Mouse (Mus musculus) thymus, adult 18-20 months (tissue): ENCODE results near the gene Ncl.
A peak's percentile ranks its signal among the peaks of the same experiment; 100 is the strongest.

Source experiments
- DNase-seq, 2 experiments: peaks; one replicate each; pipeline ENCODE4 v3.0.0; 2022; ENCODE audit warnings: mixed read lengths in 2 of 2

Gene Ncl

DNA sequence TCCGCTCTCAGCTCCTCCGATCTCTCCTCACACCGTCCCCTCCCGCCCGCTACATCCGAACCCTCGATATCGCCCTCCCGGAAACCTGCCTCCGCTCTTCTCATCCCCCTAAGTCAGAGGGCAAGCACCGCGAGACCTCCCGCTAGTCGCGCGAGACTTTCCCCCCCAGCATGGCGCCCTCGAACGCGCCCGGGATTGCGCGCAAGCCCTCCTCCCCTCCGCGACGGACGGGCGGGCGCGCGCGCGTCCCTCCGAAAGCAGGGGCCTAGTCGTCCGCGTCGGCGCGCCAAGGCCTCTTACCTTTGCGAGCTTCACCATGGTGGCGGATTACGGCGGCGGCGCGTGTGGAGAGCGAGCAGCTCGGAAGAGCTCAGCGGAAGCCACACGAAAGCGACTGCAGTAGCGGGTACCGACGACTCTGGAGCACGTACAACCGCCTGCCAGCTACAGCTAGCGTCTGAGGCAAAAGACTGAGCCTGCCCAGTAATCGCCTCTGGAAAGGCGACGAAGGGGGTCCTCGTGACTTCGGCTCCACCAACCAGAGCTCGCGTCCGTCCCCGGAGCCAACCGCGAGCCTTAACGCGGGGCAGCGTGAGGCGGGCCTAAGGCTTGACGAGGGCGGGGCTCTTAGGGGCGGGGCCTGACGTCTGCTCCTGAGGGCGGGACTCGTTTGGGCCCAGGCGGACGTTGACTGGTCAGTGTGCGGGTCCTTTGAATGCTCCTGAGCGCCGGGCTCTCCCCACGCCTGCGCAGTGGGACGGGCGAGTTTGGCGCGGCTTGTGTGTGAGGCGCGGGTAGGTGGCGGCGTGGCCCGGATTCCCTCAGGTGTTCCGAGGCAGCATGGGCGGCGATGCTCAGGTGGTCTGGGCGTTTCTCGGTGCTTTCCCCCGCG lies at the start of gene Ncl:
Gene Ncl, minus strand, starts transcription at position 495 of the 892 bp plus-strand sequence.
- peak; percentile 97 for DNase-seq

DNA sequence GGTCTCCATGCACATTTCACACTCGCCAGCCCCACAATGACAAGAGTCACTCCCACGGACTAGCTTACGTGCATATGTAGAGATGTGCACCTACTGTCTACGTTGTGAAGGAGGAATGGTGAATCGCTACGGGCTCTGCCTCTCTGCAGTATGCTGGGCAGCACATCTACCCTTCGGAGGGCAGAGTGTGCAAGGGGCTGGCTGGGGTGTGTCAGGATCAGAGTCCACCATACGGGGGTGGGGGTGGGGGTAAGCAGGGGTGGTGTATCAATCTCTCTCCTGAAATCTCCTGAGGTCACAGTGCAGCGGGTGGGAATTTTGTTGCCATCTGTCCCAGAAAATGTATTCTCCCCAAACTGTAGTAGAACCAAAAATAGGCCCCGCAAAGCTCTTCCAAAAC lies 49.3 kb upstream of the Ncl start:
- DNase-seq: no peak

DNA sequence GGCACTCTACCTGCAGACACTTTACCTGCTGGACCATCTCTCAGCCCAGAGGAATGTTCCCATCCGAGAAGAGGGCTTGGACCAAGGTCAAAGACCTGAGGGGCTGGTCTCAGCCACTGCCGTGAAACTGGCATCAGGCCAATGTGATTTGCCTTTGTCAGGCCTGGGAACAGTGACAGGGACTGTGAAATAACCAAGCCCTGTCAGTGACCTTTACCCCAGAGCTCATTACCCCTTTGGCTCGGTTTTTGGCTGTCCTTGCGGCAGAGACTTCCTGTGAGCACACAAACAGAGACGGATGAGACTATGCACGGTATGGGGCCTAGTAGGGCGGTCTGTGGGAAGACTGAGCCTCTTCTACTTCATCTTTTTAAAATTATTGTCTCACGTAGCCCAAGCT lies 47.7 kb upstream of the Ncl start:
- no peak for DNase-seq

DNA sequence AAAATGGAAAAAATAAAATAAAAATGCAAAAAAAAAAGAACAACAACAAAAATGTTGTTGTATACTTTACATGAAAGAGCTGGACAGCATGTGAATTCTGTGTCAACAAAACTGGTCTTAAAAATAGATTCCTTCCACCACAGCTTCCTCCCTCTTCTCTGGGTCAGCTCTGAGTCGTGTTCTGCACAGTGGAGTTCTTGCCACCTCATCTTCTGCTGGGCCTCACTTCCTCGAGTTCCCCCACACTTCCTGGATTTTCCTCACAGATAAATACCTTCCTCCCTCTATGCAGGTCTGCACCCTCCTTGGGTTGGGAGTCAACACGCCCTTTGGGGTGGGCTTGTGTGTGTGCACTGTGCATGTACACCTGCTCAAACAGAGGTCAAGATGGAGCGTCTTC lies 47.1 kb upstream of the Ncl start:
- DNase-seq: no peak

DNA sequence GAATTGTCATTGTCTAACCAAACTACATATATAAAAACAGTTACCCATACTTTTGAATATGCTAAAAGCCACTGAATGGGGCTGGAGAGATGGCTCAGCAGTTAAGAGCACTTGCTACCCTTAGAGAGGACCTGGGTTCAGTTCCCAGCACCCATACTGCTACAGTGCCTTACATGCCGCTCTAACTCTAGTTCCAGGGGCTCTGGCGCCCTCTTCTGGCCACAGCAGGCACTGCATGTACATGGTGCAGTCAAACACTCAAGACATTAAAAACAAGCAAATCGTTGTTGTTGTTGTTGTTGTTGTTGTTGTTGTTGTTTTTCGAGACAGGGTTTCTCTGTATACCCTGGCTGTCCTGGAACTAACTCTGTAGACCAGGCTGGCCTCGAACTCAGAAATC lies 45.6 kb upstream of the Ncl start:
- no peak for DNase-seq

DNA sequence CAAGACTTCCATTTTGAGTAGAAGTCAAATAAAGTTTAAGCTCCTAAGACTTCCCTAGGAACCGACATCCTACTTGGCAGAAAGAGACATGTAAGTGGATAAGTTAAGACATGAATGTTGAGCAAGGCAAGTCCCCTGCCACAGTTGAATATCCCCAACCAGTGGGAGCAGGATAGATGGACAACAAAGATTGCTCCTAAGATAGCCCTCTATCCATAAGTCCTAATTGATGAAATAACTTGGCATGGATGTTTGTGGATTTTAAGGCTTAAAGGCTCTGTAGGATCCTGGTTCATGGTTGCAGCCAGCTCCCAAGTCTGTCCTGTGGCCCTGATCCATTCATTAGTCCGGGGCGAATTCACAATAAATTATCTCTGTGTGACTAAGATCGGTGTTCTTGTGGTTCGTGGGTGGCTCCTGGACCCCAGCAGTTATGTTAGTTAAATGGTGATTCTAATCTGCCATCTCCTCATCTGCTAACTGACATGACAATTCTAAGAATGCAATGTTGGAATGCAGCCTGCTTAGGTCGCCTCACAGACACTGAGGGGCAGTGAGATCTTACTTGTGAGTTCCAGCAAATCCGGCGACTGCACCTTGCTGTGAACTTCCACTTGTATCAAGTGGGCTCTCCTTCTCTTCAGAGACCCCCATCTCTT lies 41.0 kb upstream of the Ncl start:
- no peak for DNase-seq

DNA sequence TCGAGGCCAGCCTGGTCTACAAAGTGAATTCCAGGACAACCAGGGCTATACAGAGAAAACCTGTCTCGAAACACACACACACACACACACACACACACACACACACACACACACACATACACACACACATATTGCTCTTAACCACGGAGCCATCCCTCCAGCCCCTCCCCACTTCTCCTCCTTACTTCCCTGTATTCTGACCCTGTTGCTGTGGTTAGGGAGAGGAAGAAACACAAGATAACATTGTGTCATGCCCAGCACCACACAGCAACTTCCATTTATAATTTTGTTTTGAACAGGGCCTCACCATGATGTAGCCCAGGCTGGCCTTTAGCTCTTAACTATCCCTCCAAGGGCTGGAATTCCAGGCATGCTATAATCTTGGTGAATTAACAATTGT lies 40.1 kb upstream of the Ncl start:
- no peak for DNase-seq

DNA sequence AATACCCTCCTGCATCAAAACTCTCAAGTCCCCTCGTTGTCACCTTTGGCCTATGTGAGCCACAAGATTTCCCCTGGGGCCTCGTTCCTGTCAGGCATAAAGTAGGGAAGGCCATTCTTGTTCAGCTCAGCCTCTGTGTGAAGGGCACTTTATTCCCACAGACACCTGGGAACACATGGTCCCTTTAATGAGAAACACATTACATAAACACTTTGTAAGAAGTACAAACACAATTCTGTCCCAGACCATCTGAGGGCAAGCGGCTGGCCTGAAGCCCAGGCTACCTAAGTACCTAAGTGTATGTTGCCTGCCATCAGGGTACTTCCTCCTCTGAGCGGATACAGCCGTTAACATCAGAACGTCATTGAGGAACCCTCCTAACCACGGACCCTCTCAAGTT lies 39.0 kb upstream of the Ncl start:
- no peak for DNase-seq

DNA sequence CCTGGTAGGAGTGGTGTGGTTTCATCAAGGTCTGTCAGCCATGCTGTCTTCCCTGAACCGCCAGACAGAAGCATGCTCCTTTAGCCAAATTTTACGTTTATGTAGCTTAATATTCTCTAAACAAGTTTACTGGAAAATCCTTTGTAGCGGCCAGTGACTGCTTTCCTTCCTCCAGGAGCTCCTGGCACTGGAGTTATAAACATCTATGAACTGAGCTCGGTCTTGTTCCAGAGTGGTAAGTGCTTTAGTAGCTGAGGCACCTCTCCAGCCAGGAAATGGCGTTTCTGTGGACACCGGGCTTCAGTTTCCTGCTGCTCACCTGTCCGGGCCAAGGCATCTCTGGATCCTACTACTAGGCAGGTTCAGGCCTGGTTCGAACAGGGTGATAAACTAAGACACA lies 38.4 kb upstream of the Ncl start:
- DNase-seq: no peak

DNA sequence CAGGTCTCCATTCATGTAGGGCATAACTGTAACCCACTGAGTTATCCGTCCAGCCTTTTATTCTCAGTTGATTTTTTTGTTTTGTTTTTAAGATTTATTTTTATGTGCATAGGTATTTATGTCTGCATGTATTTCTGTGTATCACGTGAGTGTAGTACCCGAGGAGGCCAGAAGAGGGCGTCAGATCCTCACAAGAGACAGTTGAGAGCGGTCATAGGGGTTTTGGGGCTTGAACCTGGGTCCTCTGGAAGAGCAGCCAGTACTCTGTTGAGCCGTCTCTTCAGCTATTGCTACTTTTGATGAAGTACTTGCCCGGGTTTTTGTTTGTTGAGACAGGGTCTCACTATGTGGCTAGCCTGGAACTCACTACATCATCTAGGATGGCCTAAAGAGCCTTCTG lies 36.7 kb upstream of the Ncl start:
- no peak for DNase-seq

DNA sequence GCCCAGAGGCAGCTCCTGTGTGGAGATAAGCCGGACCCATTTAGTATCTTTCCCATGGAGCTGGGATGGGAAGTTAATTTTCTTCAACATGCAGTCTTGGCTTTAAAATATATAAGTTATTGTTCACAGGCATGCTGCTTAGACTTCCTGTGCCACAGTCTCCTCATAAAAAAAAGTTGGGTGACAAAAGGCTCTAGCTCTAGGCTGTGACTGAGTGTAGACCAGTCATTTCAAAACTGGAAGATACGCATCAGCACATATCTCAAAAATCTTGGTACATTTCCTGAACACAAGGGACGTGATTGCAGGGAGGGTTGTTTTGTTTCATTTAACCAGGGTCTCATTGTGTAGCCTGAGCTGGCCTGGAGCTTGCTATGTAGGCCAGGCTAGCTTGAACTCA lies 35.0 kb upstream of the Ncl start:
- DNase-seq: no peak

DNA sequence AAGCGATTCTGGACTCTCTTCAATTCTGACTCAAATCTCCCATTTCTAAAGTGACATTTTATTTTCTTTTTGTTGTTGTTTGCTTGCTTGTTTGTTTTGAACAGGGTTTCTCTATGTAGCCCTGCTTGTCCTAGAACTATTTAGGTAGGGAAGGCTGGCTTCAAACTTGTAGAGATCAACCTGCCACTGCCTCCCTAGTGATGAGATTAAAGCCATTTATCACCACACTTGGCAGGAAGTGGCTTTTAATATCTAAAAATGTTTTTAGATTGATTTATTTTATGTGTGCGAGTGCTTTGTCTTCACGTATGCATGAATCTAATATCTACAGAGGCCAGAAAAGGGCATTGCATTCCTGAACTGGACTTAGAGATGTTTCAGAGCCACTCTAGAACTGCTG lies 34.0 kb upstream of the Ncl start:
- no peak for DNase-seq

DNA sequence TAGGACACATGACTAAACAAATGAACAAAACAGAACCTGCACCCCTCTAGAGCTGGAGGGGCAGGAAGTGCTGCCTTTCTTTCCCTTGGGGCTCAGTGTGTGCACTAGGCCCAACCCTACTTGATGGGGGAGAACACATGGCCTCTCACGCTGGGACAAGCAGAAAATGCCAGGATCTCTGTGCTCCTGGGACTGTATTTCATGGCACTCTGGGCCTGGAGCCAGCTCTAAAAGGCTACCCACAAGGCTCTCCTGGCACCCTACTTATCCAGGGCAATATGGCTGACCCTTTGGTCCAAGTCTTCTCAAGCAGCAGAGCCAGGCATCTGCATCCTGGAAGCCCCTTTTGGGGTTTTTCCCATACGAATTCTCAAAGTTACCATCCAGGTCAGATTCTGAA lies 32.2 kb upstream of the Ncl start:
- no peak for DNase-seq

DNA sequence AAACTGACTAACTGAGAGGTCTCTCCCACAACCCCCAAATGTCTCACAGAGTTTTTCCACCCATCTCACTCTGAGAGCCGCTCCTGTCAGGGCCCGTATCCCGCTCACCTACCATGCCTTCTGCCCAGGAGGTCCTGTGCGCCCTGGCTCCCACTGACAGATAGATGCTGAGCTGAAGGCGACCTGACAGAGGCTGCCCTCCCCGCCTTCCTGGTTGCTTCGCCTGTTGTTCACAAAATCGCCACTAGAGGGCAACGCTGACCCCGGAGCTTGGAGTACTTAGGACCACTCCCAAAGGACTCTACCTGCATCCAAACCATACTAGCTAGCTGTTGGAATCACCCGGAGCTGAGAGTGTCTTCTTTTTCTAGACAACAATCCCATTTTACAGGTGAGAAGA lies 30.0 kb upstream of the Ncl start:
- peak; percentile 60 to 65 for DNase-seq

DNA sequence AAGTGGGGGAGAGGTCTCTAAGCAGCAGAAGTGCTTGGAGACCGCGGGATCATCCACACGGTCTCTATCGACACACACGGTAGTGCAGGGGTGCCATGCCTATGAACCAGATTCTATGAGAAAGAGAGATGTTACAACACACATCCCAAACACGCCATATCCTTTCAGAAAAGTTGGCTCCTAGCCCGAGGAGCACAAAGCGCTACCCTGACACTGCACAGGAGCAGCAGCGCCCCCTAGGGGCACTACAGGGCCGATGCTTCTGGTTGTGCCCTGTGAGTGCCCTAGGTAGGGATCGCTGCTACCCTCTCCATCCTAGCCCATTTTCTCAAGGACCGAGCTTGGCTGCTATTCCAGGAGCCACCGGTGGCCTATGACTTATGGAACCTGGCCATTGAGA lies 21.8 kb upstream of the Ncl start:
- peak in 1 of 2 experiments; percentile 21 for DNase-seq

DNA sequence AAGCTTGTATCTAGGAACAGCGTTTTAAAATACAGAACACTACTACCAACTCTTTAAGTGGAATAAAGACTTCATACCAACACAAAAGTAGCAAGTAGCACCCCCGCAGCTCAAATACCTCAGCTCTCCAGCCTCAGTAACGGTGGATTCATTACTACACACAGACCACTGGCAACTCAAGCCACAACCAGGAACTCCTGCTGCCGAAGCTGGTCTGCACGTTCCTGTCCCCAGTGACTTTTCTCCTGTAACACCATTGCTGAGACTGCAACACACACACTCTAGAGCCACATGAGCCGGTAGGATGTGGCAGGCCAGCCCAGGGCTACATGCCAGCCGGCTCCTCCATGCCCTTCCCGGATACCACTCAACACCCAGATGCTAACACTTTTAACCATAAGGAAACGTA lies 20.0 kb upstream of the Ncl start:
- DNase-seq: no peak

DNA sequence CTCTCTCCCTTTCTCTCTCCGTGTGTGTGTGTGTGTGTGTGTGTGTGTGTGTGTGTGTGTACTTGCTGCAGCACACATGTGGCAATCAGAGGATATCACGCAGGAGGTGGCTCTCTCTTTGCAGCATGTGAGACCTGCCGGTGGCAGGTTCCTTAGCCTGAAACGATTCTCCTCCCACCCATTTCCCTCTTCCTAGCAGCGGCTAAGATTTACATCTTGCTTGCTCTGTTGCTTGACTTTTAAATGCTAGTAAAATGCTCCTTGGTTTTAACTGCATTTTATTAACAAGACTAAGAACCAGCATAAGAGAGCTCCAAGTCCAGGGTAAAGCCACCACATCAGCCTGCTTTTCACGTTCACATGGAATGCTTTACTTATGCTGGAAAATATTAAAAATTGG lies 19.5 kb upstream of the Ncl start:
- DNase-seq: no peak

DNA sequence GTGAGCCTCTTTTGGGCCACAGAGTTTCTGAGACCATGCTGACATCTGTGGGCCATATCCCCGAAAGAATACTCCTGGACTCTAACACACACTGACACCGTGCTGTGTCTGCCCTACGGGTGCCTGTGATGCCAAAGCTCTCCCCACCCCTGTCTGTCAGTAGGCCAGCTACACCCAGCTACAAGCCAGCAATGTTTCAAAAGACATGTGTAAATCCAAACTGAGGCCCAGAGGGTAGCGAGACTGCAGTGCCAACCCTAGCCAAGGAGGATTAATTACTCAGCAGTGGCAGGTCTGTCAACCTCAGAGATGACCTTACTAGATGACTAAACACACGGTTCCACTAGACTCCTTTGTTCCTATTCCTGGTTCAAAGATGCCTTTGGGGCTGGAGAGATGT lies 17.2 kb upstream of the Ncl start:
- DNase-seq: no peak

DNA sequence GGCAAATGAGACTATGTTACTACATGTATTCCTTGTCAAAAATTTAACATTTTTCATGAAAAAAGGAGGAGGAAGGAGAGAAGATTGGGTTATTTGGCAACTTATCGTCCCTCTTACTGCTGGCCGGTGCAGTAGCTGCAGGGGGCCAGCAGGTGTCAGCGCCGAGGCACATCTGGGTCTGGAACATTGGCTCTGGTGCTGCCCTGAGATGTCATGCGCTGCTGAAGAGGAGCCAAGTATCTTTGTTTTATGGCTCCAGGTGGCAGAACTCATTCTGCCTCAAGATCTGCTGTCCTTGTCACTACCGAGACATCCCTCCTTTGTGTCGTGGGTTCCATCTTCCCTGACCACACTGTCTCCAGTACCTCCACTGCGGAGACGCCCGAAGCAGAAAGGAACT lies 12.8 kb upstream of the Ncl start:
- DNase-seq: no peak

DNA sequence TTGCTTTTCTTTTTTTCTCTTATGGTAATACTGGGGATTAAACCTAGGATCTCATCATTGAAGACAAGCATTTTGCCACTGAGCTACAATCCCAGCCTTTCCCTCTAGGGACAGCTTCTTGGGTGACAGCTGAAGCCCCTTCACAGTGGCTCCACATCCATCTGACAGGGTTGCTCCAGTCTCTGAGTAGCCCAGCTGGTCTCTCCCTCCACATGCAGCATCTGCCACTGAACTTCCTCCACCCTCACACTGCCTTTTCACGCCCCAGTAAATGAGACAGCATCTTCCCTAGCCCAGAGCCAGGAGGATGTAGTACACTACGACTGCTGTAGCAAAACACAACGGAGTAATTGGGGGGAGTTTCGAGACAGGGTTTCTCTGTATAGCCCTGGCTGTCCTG lies 8.9 kb upstream of the Ncl start:
- no peak for DNase-seq

DNA sequence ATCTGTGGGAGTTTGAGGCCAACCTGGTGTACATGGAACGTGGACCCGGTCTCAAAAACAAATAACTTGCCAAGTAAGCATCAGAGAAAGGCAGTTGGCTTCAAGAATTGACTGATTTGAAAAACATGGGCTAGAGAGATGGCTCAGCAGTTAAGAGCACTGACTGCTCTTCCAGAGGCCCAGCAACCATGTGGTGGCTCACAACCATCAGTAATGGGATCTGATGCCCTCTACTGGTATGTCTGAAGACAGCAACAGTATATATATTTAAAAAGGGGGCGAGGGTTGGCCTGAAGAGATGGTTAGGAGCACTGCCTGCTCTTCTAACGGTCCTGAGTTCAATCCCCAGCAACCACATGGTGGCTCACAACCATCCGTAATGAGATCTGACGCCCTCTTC lies 4.5 kb upstream of the Ncl start:
- no peak for DNase-seq

DNA sequence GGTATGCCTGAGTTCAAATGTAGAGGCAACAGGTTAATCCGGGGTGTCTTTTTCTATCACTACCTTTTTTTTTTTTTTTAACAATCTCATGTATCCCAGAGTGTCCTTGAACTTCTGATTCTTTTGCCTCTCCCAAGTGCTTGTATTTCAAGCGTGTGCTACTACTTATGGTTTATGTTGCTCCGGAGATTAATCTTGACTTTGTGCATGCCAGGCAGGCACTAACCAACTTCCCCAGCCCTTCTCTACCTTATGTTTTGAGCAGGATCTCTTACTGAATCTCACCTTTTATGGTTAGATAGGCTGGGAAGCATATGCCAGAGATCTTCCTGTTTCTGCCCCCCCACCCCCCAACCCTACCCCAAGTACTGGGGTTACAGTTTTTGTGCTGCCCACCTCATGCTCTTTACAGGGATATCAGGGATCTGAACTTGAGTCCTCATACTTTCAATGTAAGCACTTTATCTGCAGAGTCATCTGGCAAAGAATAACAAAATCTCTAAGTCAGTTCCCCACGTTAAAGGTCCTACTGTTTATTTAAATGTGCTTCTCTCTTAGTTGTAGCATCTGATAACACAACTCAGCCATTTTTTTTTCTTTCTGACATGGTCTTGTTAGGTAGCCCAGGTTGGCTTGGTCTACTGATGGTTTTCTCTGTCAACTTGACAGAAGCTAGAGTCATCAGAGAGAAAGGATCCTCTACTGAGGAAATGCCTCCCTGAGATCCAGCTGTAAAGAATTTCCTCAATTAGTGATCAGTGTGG lies 2.8 kb upstream of the Ncl start:
- no peak for DNase-seq

DNA sequence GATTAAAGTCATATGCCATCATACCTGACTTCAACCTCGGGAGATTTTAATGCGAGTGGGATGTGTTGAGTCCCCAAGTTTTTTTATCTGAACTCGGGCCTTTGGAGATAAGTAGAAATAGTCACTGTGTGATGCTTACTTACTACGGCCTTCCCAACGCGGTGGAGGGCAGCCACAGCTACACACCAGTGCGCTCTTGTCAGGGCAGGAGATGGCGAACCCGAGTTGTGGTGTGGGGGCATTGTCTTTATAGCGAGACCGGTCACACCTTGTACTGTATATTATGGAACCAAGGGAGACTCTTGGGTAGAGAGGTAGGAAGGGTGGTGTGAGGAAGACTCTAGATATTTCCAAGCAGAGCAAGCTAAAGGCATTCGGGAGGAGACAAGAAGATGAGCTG lies 1.2 kb upstream of the Ncl start:
- no peak for DNase-seq

DNA sequence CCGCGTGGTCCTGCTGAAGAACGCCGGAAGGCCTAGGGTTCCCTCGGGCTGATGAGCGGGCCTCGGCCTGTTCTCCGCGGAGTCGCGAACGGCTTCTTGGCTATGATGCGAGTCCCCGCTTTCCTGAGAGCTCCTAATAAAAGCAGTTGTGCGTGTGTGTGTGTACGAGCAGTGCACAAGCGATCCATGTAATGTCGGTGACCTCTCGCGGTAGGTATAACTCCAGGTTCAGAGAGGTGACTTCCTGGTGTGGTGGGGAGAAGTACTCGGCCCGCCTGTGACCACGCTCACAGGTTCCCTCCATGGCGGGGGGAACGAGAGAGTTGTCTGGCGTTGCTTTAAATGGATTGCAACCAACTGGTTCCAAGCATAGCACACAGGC lies 589 bp upstream of the Ncl start:
- DNase-seq: no peak
